Mouse (Mus musculus) kidney, postnatal 25 days (tissue): Measurements from ENCODE around the gene Tnrc18.
A peak's percentile ranks its signal among the peaks of the same experiment; 100 is the strongest.
"Not testable (repeated sequence)": the region's sequence is repeated elsewhere in the genome, so short reads cannot be mapped to it uniquely, and the experiment has no call there.

Source experiments
- DNase-seq, 2 experiments: peaks; one replicate each; pipeline ENCODE4 v3.0.0; 2021; ENCODE audit warnings: mixed read lengths in 2 of 2

Tnrc18 gene

GRCm38 (mm10) chr5:142817524-142818434 is at the start of gene Tnrc18:
Gene Tnrc18 (minus strand): TSS chr5:142817662.
- peak; percentile 99 to 100 for DNase-seq

GRCm38 (mm10) chr5:142857763-142858229 is 40.3 kb upstream of the Tnrc18 start:
- DNase-seq, result no peak

GRCm38 (mm10) chr5:142856408-142856807 is 38.9 kb upstream of the Tnrc18 start:
- DNase-seq, result no peak

GRCm38 (mm10) chr5:142854877-142855276 is 37.4 kb upstream of the Tnrc18 start:
- DNase-seq, result peak; percentile 53 to 65

GRCm38 (mm10) chr5:142853585-142853984 is 36.1 kb upstream of the Tnrc18 start:
- no peak for DNase-seq

GRCm38 (mm10) chr5:142851681-142852049 is 34.2 kb upstream of the Tnrc18 start:
- no peak for DNase-seq

GRCm38 (mm10) chr5:142850916-142851680 is 33.6 kb upstream of the Tnrc18 start:
- peak in 1 of 2 experiments; percentile 11 for DNase-seq

- no peak for DNase-seq
Observed at GRCm38 (mm10) chr5:142850476-142850875, 33.0 kb upstream of the Tnrc18 start.

GRCm38 (mm10) chr5:142848911-142849310 is 31.4 kb upstream of the Tnrc18 start:
- no peak for DNase-seq

- DNase-seq, result no peak
Observed at GRCm38 (mm10) chr5:142848149-142848548, 30.7 kb upstream of the Tnrc18 start.

GRCm38 (mm10) chr5:142844467-142844866 is 27.0 kb upstream of the Tnrc18 start:
- DNase-seq, result peak; percentile 38 to 43

- peak; percentile 43 to 57 for DNase-seq
Observed at GRCm38 (mm10) chr5:142842137-142842642, 24.7 kb upstream of the Tnrc18 start.

GRCm38 (mm10) chr5:142841372-142842136 is 24.1 kb upstream of the Tnrc18 start:
- DNase-seq, result no peak

- not testable (repeated sequence) for DNase-seq
Observed at GRCm38 (mm10) chr5:142837427-142837826, 20.0 kb upstream of the Tnrc18 start.

GRCm38 (mm10) chr5:142836891-142837290 is 19.4 kb upstream of the Tnrc18 start:
- no peak for DNase-seq

- no peak for DNase-seq
Observed at GRCm38 (mm10) chr5:142833646-142834438, 16.4 kb upstream of the Tnrc18 start.

GRCm38 (mm10) chr5:142826131-142826530 is 8.7 kb upstream of the Tnrc18 start:
- no peak for DNase-seq

GRCm38 (mm10) chr5:142825665-142826064 is 8.2 kb upstream of the Tnrc18 start:
- DNase-seq, result peak; percentile 59 to 88

- DNase-seq, result no peak
Observed at GRCm38 (mm10) chr5:142824091-142824490, 6.6 kb upstream of the Tnrc18 start.

- DNase-seq, result peak; percentile 92 to 96
Observed at GRCm38 (mm10) chr5:142823096-142824062, 5.9 kb upstream of the Tnrc18 start.
